Comparison of ENCODE assay signal across 10 mouse cellular contexts in genomic region chr11:106438524-106439177, GRCm38 (mm10). TPM values are rescaled to one million over a fixed set of nuclear protein-coding genes. Genes with fewer than 3 reads are reported as not detected.
DNase-seq lines count a peak whose midpoint lies in the region; ATAC-seq and TF ChIP-seq lines count a peak whose summit lies in the region.
"Had no signal": no experiment of that assay in that cellular context is flagged by ENCODE, and none has a peak within 500 bp of the region (broad histone marks: within the 10 kb centered on the region; RNA-seq: fewer than 3 reads in every experiment).

No protein-coding gene starts in this region.

- dilution Hi-C loops in CH12.LX (cut with MboI; ENCODE audit: extremely low pct_ligation_motif_present, extremely low pct_unique_long_range_greater_than_20kb, low sequenced_read_pairs): no loop called here

- 0 out of 2 replicates have a peak overlapping the region, but pooled peaks have one; percentile 7 for H3K27ac ChIP-seq in lung, embryonic 16.5 days (ENCODE audit: low read length)
- H3K27ac ChIP-seq in CH12.LX (ENCODE audit: insufficient read depth, low read depth): peak overlapping the region; percentile 84
- H3K27ac ChIP-seq: midbrain, embryonic 12.5 days had no signal

- no peak for ATAC-seq in lung, embryonic 16.5 days (ENCODE audit: low read depth)
- no peak for ATAC-seq in erythroblast, adult 5-6 weeks (replicated peaks; ENCODE audit: low FRiP score, poor library complexity, severe bottlenecking)

- in situ Hi-C loops in CH12.LX (cut with MboI; ENCODE audit: low pct_ligation_motif_present, low pct_unique_long_range_greater_than_20kb, low sequenced_read_pairs): no loop called here

- H3K4me2 ChIP-seq in lung, embryonic 16.5 days (ENCODE audit: low read depth, low read length): no peak overlapping the region
- H3K4me2 ChIP-seq in CH12.LX (ENCODE audit: insufficient read depth, low read depth, poor library complexity, severe bottlenecking): no peak overlapping the region
- H3K4me2 ChIP-seq: midbrain, embryonic 12.5 days had no signal

- H3K27me3 ChIP-seq in lung, embryonic 16.5 days (ENCODE audit: control insufficient read depth, insufficient read depth, low read depth, low read length): no peaks in the 10 kb centered on the region
- no peaks in the 10 kb centered on the region for H3K27me3 ChIP-seq in CH12.LX (replicated peaks)
- H3K27me3 ChIP-seq: midbrain, embryonic 12.5 days had no signal

- no peak overlapping the region for H3K9ac ChIP-seq in lung, embryonic 16.5 days (ENCODE audit: low read length)
- peak overlapping the region; percentile 8; the same call in 1 of the 2 replicates for H3K9ac ChIP-seq in CH12.LX (ENCODE audit: insufficient read depth, low read depth)
- H3K9ac ChIP-seq: midbrain, embryonic 12.5 days had no signal

- intact Hi-C loops in gastrocnemius, postnatal 14 days (cut with DNase I; ENCODE audit: low total_unique reads): no loop called here

- WGBS in lung, embryonic 16.5 days: 40% methylated on average over 4 of the region's 4 CpGs

- no peak for DNase-seq in lung, postnatal 14 days
- no peak for DNase-seq in CH12.LX (ENCODE audit: extremely low read depth)
- DNase-seq in induced T-regulatory cell, adult 2 months (ENCODE audit: low read depth): peak; percentile 43
- DNase-seq in thymus, postnatal 0 days (ENCODE audit: low spot score): peak; percentile 47
- DNase-seq in gastrocnemius, postnatal 14 days: no peak
- DNase-seq: cerebellum, adult 11-12 months; gastrocnemius, postnatal 10 days had no signal

- H3K9me3 ChIP-seq in lung, embryonic 16.5 days (ENCODE audit: control insufficient read depth, low read length): no peaks in the 10 kb centered on the region
- H3K9me3 ChIP-seq in CH12.LX (replicated peaks; ENCODE audit: low read length): no peaks in the 10 kb centered on the region
- H3K9me3 ChIP-seq: midbrain, embryonic 12.5 days had no signal

- H3K4me3 ChIP-seq in lung, embryonic 16.5 days (ENCODE audit: low read length): no peak overlapping the region
- H3K4me3 ChIP-seq in CH12.LX (replicated peaks in 1 of 3; ENCODE audit: low read depth in 2 of 3, low read length in 2 of 3, poor library complexity in 1 of 3): no peak overlapping the region
- H3K4me3 ChIP-seq: midbrain, embryonic 12.5 days had no signal

- H3K4me1 ChIP-seq in lung, embryonic 16.5 days (replicated peaks; ENCODE audit: control insufficient read depth, insufficient read depth, low read length): no peaks in the 10 kb centered on the region
- peaks cover 8 to 9% of the 10 kb centered on the region in 2 experiments for H3K4me1 ChIP-seq in CH12.LX (ENCODE audit: control insufficient read depth in 1 of 2, insufficient read depth in 2 of 2)
- H3K4me1 ChIP-seq: midbrain, embryonic 12.5 days had no signal

- peaks cover 44% of the 10 kb centered on the region for H3K79me2 ChIP-seq in CH12.LX (replicated peaks; ENCODE audit: control insufficient read depth, extremely low read depth, insufficient read depth, poor library complexity, severe bottlenecking)

- H3K36me3 ChIP-seq in lung, embryonic 16.5 days (ENCODE audit: control insufficient read depth, insufficient read depth, low read length): no peaks in the 10 kb centered on the region
- peaks cover 33 to 36% of the 10 kb centered on the region in 2 experiments for H3K36me3 ChIP-seq in CH12.LX (replicated peaks in 1 of 2; ENCODE audit: control insufficient read depth in 1 of 2, insufficient read depth in 1 of 2, low read length in 1 of 2)
- H3K36me3 ChIP-seq: midbrain, embryonic 12.5 days had no signal

- no peak for TF ChIP-seq EP300 in CH12.LX (IDR thresholded peaks at IDR 0.05; ENCODE audit: low read length)

- no peak for TF ChIP-seq CTCF in CH12.LX (conservative IDR thresholded peaks at IDR 0.05 in 1 of 2, IDR thresholded peaks at IDR 0.05 in 1 of 2; ENCODE audit: low read depth in 2 of 2, low read length in 2 of 2)

- no peak for TF ChIP-seq POLR2A in CH12.LX (IDR thresholded peaks at IDR 0.05; ENCODE audit: low read depth, low read length)

- no peak for TF ChIP-seq RAD21 in CH12.LX (IDR thresholded peaks at IDR 0.05; ENCODE audit: low read depth, low read length)

TF ChIP-seq in CH12.LX, 34 proteins besides CTCF, POLR2A, EP300 and RAD21:
- TF ChIP-seq SIN3A (IDR thresholded peaks at IDR 0.05; ENCODE audit: low read length): no peak
- TF ChIP-seq MAZ (IDR thresholded peaks at IDR 0.05; ENCODE audit: low read depth, low read length): no peak
- TF ChIP-seq HCFC1 (IDR thresholded peaks at IDR 0.05; ENCODE audit: low read depth, low read length): no peak
- TF ChIP-seq RCOR1 (conservative IDR thresholded peaks at IDR 0.05; ENCODE audit: low read depth, low read length): no peak
- no peak for TF ChIP-seq MAX (IDR thresholded peaks at IDR 0.05; ENCODE audit: low read length)
- no peak for TF ChIP-seq NELFE (IDR thresholded peaks at IDR 0.05; ENCODE audit: low read depth, low read length)
- no peak for TF ChIP-seq USF2 (conservative IDR thresholded peaks at IDR 0.05; ENCODE audit: low read depth, low read length)
- TF ChIP-seq BHLHE40 (IDR thresholded peaks at IDR 0.05; ENCODE audit: low read depth, low read length): no peak

RNA-seq across cellular contexts. Expression of gene Ern1, which starts 49.0 kb away (rescaled TPM):
- polyA plus RNA-seq in lung, embryonic 16.5 days (2015; fragmentation: Nextera tagmentation; extraction: Ambion mirVana): 5.5 and 5.8 TPM in 2 replicates
- total RNA-seq in CH12.LX (2012; rRNA removed): 15.2 and 21.7 TPM in 2 replicates
- 3.0 TPM in 2 replicates for total RNA-seq in CH12.LX (2014; rRNA removed)
- 6.9 and 7.7 TPM in 2 replicates for polyA plus RNA-seq in CH12.LX (2012; ENCODE audit: insufficient read length, low read depth)
- polyA plus RNA-seq in thymus, postnatal 0 days (2015; fragmentation: Nextera tagmentation; extraction: Ambion mirVana): 2.4 and 3.6 TPM in 2 replicates
- total RNA-seq in gastrocnemius, postnatal 14 days (2021): 1 to 10 TPM; 4.9 to 5.9 TPM
- total RNA-seq in erythroblast, adult 5-6 weeks (2015; ENCODE audit: low replicate concordance): 7.9 and 11.1 TPM in 2 replicates
- 23.8 and 25.6 TPM in 2 replicates for total RNA-seq in erythroblast, adult 5-6 weeks (2017; ENCODE audit: low replicate concordance)

RNA-seq across cellular contexts. Expression of gene Icam2, which starts 50.8 kb away (rescaled TPM):
- 108 and 126 TPM in 2 replicates for polyA plus RNA-seq in lung, embryonic 16.5 days (2015; fragmentation: Nextera tagmentation; extraction: Ambion mirVana)
- total RNA-seq in CH12.LX (2012; rRNA removed) (15.3 and 27.3 TPM in 2 replicates), CH12.LX (2014; rRNA removed) (40.1 and 44.3 TPM in 2 replicates)
- 23.7 and 26.7 TPM in 2 replicates for polyA plus RNA-seq in CH12.LX (2012; ENCODE audit: insufficient read length, low read depth)
- polyA plus RNA-seq in thymus, postnatal 0 days (2015; fragmentation: Nextera tagmentation; extraction: Ambion mirVana): 123 and 124 TPM in 2 replicates
- total RNA-seq in gastrocnemius, postnatal 14 days (2021): 10 to 100 TPM; 11.7 to 12.2 TPM
- 9.8 and 10.7 TPM in 2 replicates for total RNA-seq in erythroblast, adult 5-6 weeks (2015; ENCODE audit: low replicate concordance)
- total RNA-seq in erythroblast, adult 5-6 weeks (2017; ENCODE audit: low replicate concordance): 4.0 and 13.7 TPM in 2 replicates

Comparison
In these comparisons a context has a peak if more than half of its experiments do, and no peak if none do; other contexts are left out.
1. DNase-seq: peak in induced T-regulatory cell, adult 2 months (single experiment) and thymus, postnatal 0 days (single experiment); none in lung, postnatal 14 days (single experiment), CH12.LX (single experiment) and gastrocnemius, postnatal 14 days (single experiment).